Mouse (Mus musculus): Measurements from ENCODE around the gene Myo3b.

DNA sequence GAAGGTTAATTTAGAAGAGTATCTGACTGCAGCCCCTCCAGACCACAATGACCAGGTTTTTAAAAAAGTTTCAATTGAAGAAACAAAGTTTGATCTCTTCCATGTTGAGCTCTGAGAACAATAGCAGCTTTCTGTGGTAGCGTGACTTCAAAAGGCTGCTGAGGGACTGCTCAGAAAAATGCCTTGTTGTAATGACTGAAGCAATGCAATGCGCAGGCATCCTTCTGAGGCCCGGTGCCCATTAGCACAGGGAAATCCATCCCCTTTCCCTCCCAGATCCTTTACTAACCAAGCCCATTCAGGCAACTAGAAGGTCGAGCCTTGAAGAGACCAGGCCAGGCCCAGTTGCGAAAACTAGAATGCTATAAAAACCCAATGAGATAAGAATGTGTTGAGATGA lies 432.2 kb downstream of the Myo3b start:
- no peak for TF ChIP-seq POLR2A (IDR thresholded peaks at IDR 0.05; ENCODE audit: insufficient read length, low read depth)
- TF ChIP-seq MYOG (IDR thresholded peaks at IDR 0.05; ENCODE audit: control insufficient read depth in 1 of 3, insufficient read depth in 1 of 3, insufficient read length in 2 of 3, low read depth in 2 of 3), result no peak
- TF ChIP-seq TCF12 (IDR thresholded peaks at IDR 0.05; ENCODE audit: insufficient read depth, poor library complexity, severe bottlenecking), result no peak
- TF ChIP-seq SRF (IDR thresholded peaks at IDR 0.05; ENCODE audit: control insufficient read depth, insufficient read length, low read depth), result no peak
- no peak for TF ChIP-seq TCF3 (IDR thresholded peaks at IDR 0.05; ENCODE audit: insufficient read length, low read depth)

All from myocyte (in vitro differentiated cells).